Mouse (Mus musculus) cortical plate, adult 2 months (tissue): ENCODE measurements around the gene Olfr220. TPM values are rescaled to one million over a fixed set of nuclear protein-coding genes. Genes with fewer than 3 reads are reported as not detected.
A peak's percentile ranks its signal among the peaks of the same experiment; 100 is the strongest.

ENCODE experiments used
- H3K27ac ChIP-seq: fragments of 200-500 bp; 2 replicates; pipeline ENCODE4 v1.5.1; 2012; ENCODE audit warnings: low read length, control low read depth, inconsistent platforms; ENCODE audit not compliant: insufficient read depth
- H3K4me1 ChIP-seq: fragments of 200-500 bp; 2 replicates; pipeline ENCODE4 v1.6.1; 2011; ENCODE audit warnings: low read length; ENCODE audit not compliant: control insufficient read depth, insufficient read depth
- H3K4me3 ChIP-seq: fragments of 200-500 bp; 2 replicates; pipeline ENCODE4 v1.5.1; 2011; ENCODE audit warnings: mild to moderate bottlenecking, low read length, control low read depth; ENCODE audit not compliant: insufficient read depth
- CTCF ChIP-seq: fragments of 200-500 bp; IDR thresholded peaks from 2 replicates; pipeline ENCODE4 v1.5.1; 2011; ENCODE audit warnings: mild to moderate bottlenecking, control low read depth, low read length; ENCODE audit not compliant: insufficient read depth; ENCODE audit errors: extremely low read depth
- POLR2A ChIP-seq: fragments of 200-500 bp; IDR thresholded peaks from 2 replicates; pipeline ENCODE4 v1.6.1; 2011; ENCODE audit warnings: mild to moderate bottlenecking, low read length, control low read depth; ENCODE audit not compliant: insufficient read depth; ENCODE audit errors: extremely low read depth
- polyA plus RNA-seq: library from polyadenylated mRNA; depleted of rRNA; stranded (reverse); fragments of >200 nt; gene quantifications from 2 replicates; pipeline ENCODE4 v1.2.3, GENCODE M21; 2012; rRNA removed

The Olfr220 gene
- polyA plus RNA-seq, 1 experiment = not detected

GRCm38 (mm10) chr1:174469736-174470135, 27.9 kb downstream of the Olfr220 start:
- Histone ChIP-seq H3K4me1 (no peaks in the 10 kb centered on the region), H3K4me3 (no peak overlapping the region), H3K27ac (no peak overlapping the region)
- TF ChIP-seq POLR2A (no peak), CTCF (peak; percentile 98)

- Histone ChIP-seq H3K4me1 (no peaks in the 10 kb centered on the region; the same call in 1 of the 2 replicates), H3K4me3 (no peak overlapping the region), H3K27ac (no peak overlapping the region)
- TF ChIP-seq CTCF (no peak), POLR2A (no peak)
Measured at GRCm38 (mm10) chr1:174482567-174482966, 40.7 kb downstream of the Olfr220 start.

- H3K4me1 ChIP-seq = peaks cover 2% of the 10 kb centered on the region
- no peak overlapping the region for H3K27ac ChIP-seq
- H3K4me3 ChIP-seq = no peak overlapping the region
- TF ChIP-seq POLR2A = no peak
- TF ChIP-seq CTCF = no peak
Measured at GRCm38 (mm10) chr1:174500064-174500463, 58.2 kb downstream of the Olfr220 start.

Other genes with a start within 250 kb of the Olfr220 start
- not detected in 2 replicates for gene Olfr419, start 190.0 kb upstream of the Olfr220 start, polyA plus RNA-seq
- not detected in 2 replicates for gene Mptx1, start 111.6 kb upstream of the Olfr220 start, polyA plus RNA-seq
- not detected in 2 replicates for gene Olfr417, start 77.0 kb upstream of the Olfr220 start, polyA plus RNA-seq
- gene Olfr248, start 51.0 kb upstream of the Olfr220 start, polyA plus RNA-seq = not detected in 2 replicates
- not detected in 2 replicates for gene Olfr414, start 18.0 kb upstream of the Olfr220 start, polyA plus RNA-seq
- 30.3 and 30.6 TPM in 2 replicates for gene Fmn2, start 59.7 kb downstream of the Olfr220 start, polyA plus RNA-seq